Mouse (Mus musculus): ENCODE measurements at regions not wholly inside any gene's neighbourhood (a gene's known extent, or its start where the extent isn't known, plus 50 kb on each side); places are given as distances from the start of the nearest gene placed in this dataset.
A peak's percentile ranks its signal among the peaks of the same experiment; 100 is the strongest.

- TF ChIP-seq CTCF (IDR thresholded peaks at IDR 0.05; ENCODE audit: extremely low read depth, insufficient read depth, low read length), result no peak
- TF ChIP-seq POLR2A (IDR thresholded peaks at IDR 0.05; ENCODE audit: extremely low read depth, insufficient read depth, low read length), result no peak
- no peaks in the 10 kb centered on the region for H3K4me1 ChIP-seq (ENCODE audit: control insufficient read depth, insufficient read depth, low read length)
- H3K27ac ChIP-seq (ENCODE audit: insufficient read depth, low read length), result no peak overlapping the region
- H3K4me3 ChIP-seq (ENCODE audit: insufficient read depth, low read length), result no peak overlapping the region
These were observed 285.0 kb upstream of the Gnpda2 start for GRCm38 (mm10) chr5:69877100-69877499.

DNA sequence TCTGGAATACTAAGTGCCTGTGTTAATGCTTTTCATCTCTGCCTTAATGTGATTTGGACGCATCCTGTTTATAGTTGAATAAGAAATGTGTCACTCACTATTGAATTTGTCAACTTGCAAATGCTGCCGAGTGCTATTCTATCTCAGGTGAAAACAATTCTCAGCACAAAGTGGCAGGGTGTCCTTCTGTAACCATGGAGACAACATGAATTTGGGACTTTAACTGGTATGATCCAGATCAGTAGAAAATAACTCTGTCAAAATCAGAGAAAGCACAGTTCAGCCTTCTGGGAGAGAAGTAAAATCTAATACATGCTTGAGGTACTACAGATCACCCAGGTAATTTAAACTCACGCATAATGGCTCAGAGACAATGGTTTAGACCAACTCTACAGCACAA is 270.9 kb upstream of the Gnpda2 start:
- Histone ChIP-seq H3K27ac (ENCODE audit: insufficient read depth, low read length) (no peak overlapping the region), H3K4me1 (ENCODE audit: control insufficient read depth, insufficient read depth, low read length) (no peaks in the 10 kb centered on the region), H3K4me3 (ENCODE audit: insufficient read depth, low read length) (no peak overlapping the region)
- TF ChIP-seq POLR2A (IDR thresholded peaks at IDR 0.05; ENCODE audit: extremely low read depth, insufficient read depth, low read length), result no peak
- no peak for TF ChIP-seq CTCF (IDR thresholded peaks at IDR 0.05; ENCODE audit: extremely low read depth, insufficient read depth, low read length)

GRCm38 (mm10) chr5:69844809-69845208 is 252.7 kb upstream of the Gnpda2 start:
- Histone ChIP-seq H3K27ac (ENCODE audit: insufficient read depth, low read length) (no peak overlapping the region), H3K4me1 (ENCODE audit: control insufficient read depth, insufficient read depth, low read length) (no peaks in the 10 kb centered on the region), H3K4me3 (ENCODE audit: insufficient read depth, low read length) (no peak overlapping the region)
- no peak for TF ChIP-seq POLR2A (IDR thresholded peaks at IDR 0.05; ENCODE audit: extremely low read depth, insufficient read depth, low read length)
- 0 out of 2 replicates have a peak, but pooled peaks have one; percentile 11 for TF ChIP-seq CTCF (IDR thresholded peaks at IDR 0.05; ENCODE audit: extremely low read depth, insufficient read depth, low read length)

GRCm38 (mm10) chr5:69837947-69838710 is 246.0 kb upstream of the Gnpda2 start:
- TF ChIP-seq CTCF (IDR thresholded peaks at IDR 0.05; ENCODE audit: extremely low read depth, insufficient read depth, low read length) (no peak), POLR2A (IDR thresholded peaks at IDR 0.05; ENCODE audit: extremely low read depth, insufficient read depth, low read length) (no peak)

DNA sequence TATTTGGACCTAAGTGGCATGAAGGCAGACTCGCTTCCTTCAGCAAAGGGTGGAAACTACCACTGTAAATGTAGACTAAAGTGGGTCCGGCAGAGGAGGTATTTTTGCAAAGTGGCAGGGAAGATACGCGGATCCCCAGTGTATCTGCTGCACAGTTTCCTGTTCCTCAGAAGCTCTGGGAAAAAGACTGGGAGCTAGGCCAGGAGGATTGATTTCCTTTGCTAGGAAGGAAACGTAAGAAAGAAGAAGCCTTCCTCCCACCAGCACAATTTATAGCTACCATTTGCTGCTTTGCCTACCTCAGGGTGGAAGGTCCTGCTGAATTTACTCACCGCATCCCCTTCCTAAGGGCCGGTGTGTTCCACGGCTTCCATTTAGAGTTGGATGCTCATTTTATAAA is 244.2 kb upstream of the Gnpda2 start:
- H3K4me3 ChIP-seq (ENCODE audit: insufficient read depth, low read length), result no peak overlapping the region
- TF ChIP-seq POLR2A (IDR thresholded peaks at IDR 0.05; ENCODE audit: extremely low read depth, insufficient read depth, low read length) (no peak), CTCF (IDR thresholded peaks at IDR 0.05; ENCODE audit: extremely low read depth, insufficient read depth, low read length) (no peak)
- no peaks in the 10 kb centered on the region for H3K4me1 ChIP-seq (ENCODE audit: control insufficient read depth, insufficient read depth, low read length)
- no peak overlapping the region for H3K27ac ChIP-seq (ENCODE audit: insufficient read depth, low read length)

More at GRCm38 (mm10) chr5:69837947-69838710, 246.0 kb upstream of the Gnpda2 start:
- Histone ChIP-seq H3K4me1 (ENCODE audit: control insufficient read depth, insufficient read depth, low read length) (no peaks in the 10 kb centered on the region), H3K27ac (ENCODE audit: insufficient read depth, low read length) (no peak overlapping the region), H3K4me3 (ENCODE audit: insufficient read depth, low read length) (no peak overlapping the region)

DNA sequence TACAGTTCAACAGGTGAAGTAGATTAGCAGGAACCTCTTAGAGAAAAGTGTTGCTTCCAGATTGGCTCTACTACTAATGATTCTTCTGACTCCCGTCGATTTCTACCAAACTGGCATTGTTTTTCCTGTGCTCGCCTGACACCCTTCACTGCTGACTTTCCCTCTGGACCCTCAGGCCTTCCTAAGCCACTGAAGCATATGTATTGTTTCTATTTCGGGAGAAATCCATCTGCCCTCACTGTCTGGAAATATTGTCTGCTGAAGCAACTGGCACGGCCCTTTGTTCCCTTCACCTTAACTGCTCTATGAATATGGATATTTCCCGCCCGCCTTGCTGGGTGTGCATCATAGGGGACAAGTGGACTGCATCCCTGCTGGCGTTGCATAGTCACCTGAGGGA is 243.0 kb upstream of the Gnpda2 start:
- Histone ChIP-seq H3K27ac (ENCODE audit: insufficient read depth, low read length) (no peak overlapping the region), H3K4me1 (ENCODE audit: control insufficient read depth, insufficient read depth, low read length) (no peaks in the 10 kb centered on the region), H3K4me3 (ENCODE audit: insufficient read depth, low read length) (no peak overlapping the region)
- TF ChIP-seq CTCF (IDR thresholded peaks at IDR 0.05; ENCODE audit: extremely low read depth, insufficient read depth, low read length) (no peak), POLR2A (IDR thresholded peaks at IDR 0.05; ENCODE audit: extremely low read depth, insufficient read depth, low read length) (no peak)

- TF ChIP-seq POLR2A (IDR thresholded peaks at IDR 0.05; ENCODE audit: extremely low read depth, insufficient read depth, low read length) (no peak), CTCF (IDR thresholded peaks at IDR 0.05; ENCODE audit: extremely low read depth, insufficient read depth, low read length) (no peak)
- H3K4me1 ChIP-seq (ENCODE audit: control insufficient read depth, insufficient read depth, low read length), result no peaks in the 10 kb centered on the region
- no peak overlapping the region for H3K4me3 ChIP-seq (ENCODE audit: insufficient read depth, low read length)
- H3K27ac ChIP-seq (ENCODE audit: insufficient read depth, low read length), result no peak overlapping the region
These were observed 225.6 kb upstream of the Gnpda2 start for GRCm38 (mm10) chr5:69817778-69818177.

DNA sequence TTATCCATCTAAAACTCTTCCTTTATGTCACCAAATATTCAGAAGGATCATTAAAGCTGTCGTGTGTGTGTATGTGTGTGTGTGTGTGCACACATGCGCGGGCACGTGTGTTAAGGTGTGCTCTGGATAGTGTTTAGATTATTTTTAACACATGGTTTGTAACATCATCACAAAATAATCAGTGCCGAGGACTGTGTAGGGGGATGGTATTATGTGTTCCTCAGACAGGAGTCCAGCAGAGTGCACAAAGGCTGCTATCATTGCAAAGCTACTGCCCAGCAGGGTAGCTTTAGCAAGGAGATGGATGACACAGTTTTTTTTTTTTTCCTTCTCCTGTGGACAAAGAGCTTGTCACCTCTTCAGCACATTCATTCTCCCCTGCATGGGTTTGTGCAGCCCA is 224.9 kb upstream of the Gnpda2 start:
- H3K4me1 ChIP-seq (ENCODE audit: control insufficient read depth, insufficient read depth, low read length), result no peaks in the 10 kb centered on the region
- H3K4me3 ChIP-seq (ENCODE audit: insufficient read depth, low read length), result no peak overlapping the region
- TF ChIP-seq CTCF (IDR thresholded peaks at IDR 0.05; ENCODE audit: extremely low read depth, insufficient read depth, low read length) (no peak), POLR2A (IDR thresholded peaks at IDR 0.05; ENCODE audit: extremely low read depth, insufficient read depth, low read length) (no peak)
- H3K27ac ChIP-seq (ENCODE audit: insufficient read depth, low read length), result no peak overlapping the region

GRCm38 (mm10) chr5:69815356-69815755 is 223.2 kb upstream of the Gnpda2 start:
- Histone ChIP-seq H3K27ac (ENCODE audit: insufficient read depth, low read length) (no peak overlapping the region), H3K4me1 (ENCODE audit: control insufficient read depth, insufficient read depth, low read length) (no peaks in the 10 kb centered on the region)
- TF ChIP-seq POLR2A (IDR thresholded peaks at IDR 0.05; ENCODE audit: extremely low read depth, insufficient read depth, low read length) (no peak), CTCF (IDR thresholded peaks at IDR 0.05; ENCODE audit: extremely low read depth, insufficient read depth, low read length) (no peak)

DNA sequence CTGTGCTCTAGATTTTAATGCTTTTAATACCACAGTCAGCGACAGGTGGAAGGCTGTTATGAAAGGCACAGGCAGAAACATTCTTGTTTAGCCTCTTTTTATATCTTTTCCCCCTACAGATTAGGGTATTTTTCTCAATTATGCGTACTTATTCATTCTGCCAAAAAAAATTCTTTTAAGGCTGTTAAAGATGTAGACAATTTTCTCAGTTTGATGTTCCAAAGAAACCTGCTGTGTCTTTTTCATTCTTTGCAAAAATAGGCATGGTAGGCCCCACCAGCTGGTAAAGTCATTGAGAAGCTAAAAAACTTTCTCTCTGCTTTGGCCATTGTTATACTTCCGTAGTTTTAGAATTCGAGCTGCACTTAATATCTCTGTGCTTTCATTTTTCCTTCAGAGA is 210.5 kb upstream of the Gnpda2 start:
- no peak overlapping the region for H3K4me3 ChIP-seq (ENCODE audit: insufficient read depth, low read length)
- H3K4me1 ChIP-seq (ENCODE audit: control insufficient read depth, insufficient read depth, low read length), result peaks cover 2% of the 10 kb centered on the region
- 0 out of 2 replicates have a peak overlapping the region, but pooled peaks have one; percentile 13 for H3K27ac ChIP-seq (ENCODE audit: insufficient read depth, low read length)
- TF ChIP-seq CTCF (IDR thresholded peaks at IDR 0.05; ENCODE audit: extremely low read depth, insufficient read depth, low read length) (no peak), POLR2A (IDR thresholded peaks at IDR 0.05; ENCODE audit: extremely low read depth, insufficient read depth, low read length) (no peak)

More at GRCm38 (mm10) chr5:69815356-69815755, 223.2 kb upstream of the Gnpda2 start:
- no peak overlapping the region for H3K4me3 ChIP-seq (ENCODE audit: insufficient read depth, low read length)
